ENCODE assay signal across 16 mouse cellular contexts in genomic region chr1:132612066-132612465, GRCm38 (mm10).
DNase-seq lines count a peak whose midpoint lies in the region.
"Had no signal": no experiment of that assay in that cellular context is flagged by ENCODE, and none has a peak within 500 bp of the region (broad histone marks: within the 10 kb centered on the region; RNA-seq: fewer than 3 reads in every experiment).

No protein-coding gene starts in this region.

- intact Hi-C loops in left cerebral cortex, postnatal 36 days (cut with DNase I), result no loop called here

- DNase-seq in adrenal gland, adult 2 months, result peak; percentile 74
- DNase-seq in adrenal gland, postnatal 4 days (ENCODE audit: low spot score in 2 of 2), result no peak
- DNase-seq in adrenal gland, postnatal 14 days, result peak; percentile 50
- DNase-seq in adrenal gland, postnatal 10 days, result no peak
- DNase-seq in Muller cell, postnatal 12 days (ENCODE audit: inconsistent ontology term), result peak; percentile 56
- peak; percentile 44 to 55 for DNase-seq in adrenal gland, postnatal 36 days
- no peak for DNase-seq in left cerebral cortex, postnatal 36 days (ENCODE audit: low spot score in 2 of 2)
- no peak for DNase-seq in heart, adult 8-10 months (ENCODE audit: low spot score)
- DNase-seq: B cell, adult 2 months; cerebellum, adult 11 months; cerebellum, adult 18-20 months; cerebellum, adult 8-10 months; cerebellum, adult 9-11 months; cerebellum, postnatal 14 days; cerebellum, postnatal 36 days; forebrain, postnatal 0 days had no signal

Comparison
In these comparisons a context has a peak if more than half of its experiments do, and no peak if none do; other contexts are left out.
1. DNase-seq: peak in adrenal gland, adult 2 months (single experiment), adrenal gland, postnatal 14 days (single experiment), Muller cell, postnatal 12 days (single experiment) and adrenal gland, postnatal 36 days (2 of 2); none in adrenal gland, postnatal 4 days (0 of 2), adrenal gland, postnatal 10 days (single experiment), left cerebral cortex, postnatal 36 days (0 of 2) and heart, adult 8-10 months (single experiment).